Mouse (Mus musculus): ENCODE measurements around the gene Chrna1.

DNA sequence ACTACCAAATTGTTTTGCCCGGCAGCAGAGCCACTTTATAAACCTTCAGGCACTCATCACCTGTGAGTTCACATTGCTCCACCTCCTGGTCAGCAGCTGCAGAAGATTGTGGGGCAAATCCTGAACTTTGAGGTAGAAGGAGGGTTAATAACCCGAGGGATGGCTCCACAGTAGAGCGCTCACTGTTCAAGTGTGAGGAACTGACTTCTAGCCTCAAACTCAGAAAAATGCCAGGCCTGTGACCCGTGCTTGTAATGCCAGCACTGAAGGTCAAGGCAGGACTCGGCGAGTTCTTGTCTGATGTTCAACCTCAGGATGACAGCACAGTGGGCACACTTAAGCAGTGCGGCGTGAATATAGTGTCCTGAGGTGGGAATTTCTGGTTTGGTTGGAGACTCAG is 22.2 kb downstream of the Chrna1 start:
- no peak for TF ChIP-seq POLR2A (IDR thresholded peaks at IDR 0.05; ENCODE audit: low read depth, low read length)
- no peak for TF ChIP-seq CTCF (IDR thresholded peaks at IDR 0.05; ENCODE audit: borderline replicate concordance, insufficient read depth, low read length)
